Mouse (Mus musculus) retina, postnatal 1 day (tissue): ENCODE results near the gene Znrd1.
A peak's percentile ranks its signal among the peaks of the same experiment; 100 is the strongest.
"Not testable (repeated sequence)": the region's sequence is repeated elsewhere in the genome, so short reads cannot be mapped to it uniquely, and the experiment has no call there.

Experiments
- DNase-seq: peaks from one replicate; pipeline ENCODE4 v3.0.0-alpha.2; 2012

Gene Znrd1

DNA sequence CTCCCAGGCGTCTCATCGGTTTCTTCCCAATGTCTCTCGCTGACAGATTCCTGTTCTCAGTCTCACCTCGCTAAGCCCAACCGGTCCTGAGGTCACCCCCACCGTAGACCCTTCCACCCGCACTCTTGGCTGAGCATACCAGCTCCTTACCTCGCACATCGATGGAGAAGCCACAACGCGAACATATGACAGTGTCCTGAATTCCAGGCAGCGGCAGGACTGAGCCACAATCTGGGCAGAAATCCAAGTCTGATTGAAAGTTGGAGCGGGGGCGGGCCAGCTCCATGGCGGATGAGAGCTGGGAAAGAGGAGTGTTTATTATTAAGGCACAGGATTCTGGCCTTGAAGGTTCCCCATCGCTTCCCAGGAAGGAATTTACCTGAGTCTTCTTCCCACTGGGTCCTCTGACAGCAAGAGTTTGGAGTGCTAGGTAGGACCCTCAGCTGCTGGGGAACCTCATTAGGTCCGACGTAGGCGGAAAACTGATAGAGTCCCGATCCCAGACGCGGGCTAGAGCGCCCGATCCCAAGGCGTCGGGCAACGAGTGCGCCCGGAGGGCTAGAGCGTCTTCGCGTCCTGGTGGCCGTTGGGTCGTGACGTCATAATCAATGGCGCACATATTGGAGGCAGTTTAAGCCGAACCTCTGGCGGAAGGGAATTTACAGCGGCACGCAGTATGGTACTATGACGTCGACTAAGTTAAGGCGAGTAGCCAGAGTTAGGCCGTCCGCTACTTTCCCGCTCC is at the start of gene Znrd1, which contains the start of gene Znrd1as:
Gene Znrd1, minus strand, starts transcription at position 561 of the 745 bp plus-strand sequence.
Gene Znrd1as, plus strand, starts transcription at position 594 of the 745 bp plus-strand sequence.
- peak; percentile 99 for DNase-seq

- DNase-seq: no peak
Observed at GRCm38 (mm10) chr17:37003366-37003765, 45.0 kb upstream of the Znrd1 start.

GRCm38 (mm10) chr17:37002364-37003330 is 44.3 kb upstream of the Znrd1 start:
- DNase-seq: peak; percentile 76

- DNase-seq: no peak
Observed at GRCm38 (mm10) chr17:37000863-37001262, 42.5 kb upstream of the Znrd1 start, which contains the start of gene Zfp57. Gene Zfp57 (plus strand): TSS chr17:37001163.

- no peak for DNase-seq
Observed at GRCm38 (mm10) chr17:36998477-36998876, 40.1 kb upstream of the Znrd1 start.

GRCm38 (mm10) chr17:36997033-36997735 is 38.8 kb upstream of the Znrd1 start:
- peak; percentile 88 for DNase-seq

DNA sequence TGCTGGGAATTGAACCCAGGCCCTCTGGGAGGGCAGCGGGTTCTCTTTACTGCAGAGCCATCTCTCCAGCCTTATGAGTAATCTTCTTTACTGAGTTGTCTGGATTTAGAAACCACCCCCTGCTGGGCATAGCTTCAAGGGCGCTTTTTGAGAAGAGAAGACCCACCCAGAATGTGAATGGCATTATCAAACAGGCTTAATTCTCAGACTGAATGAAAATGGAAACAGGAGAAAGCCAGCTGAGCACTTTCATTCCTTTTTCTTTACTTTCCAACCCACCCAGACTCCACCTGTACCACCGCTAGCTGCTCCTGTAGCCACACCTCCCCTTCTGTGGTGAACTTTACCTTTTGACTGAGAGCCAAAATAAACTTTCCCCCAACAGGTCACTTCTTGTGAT is 37.1 kb upstream of the Znrd1 start:
- DNase-seq: no peak

GRCm38 (mm10) chr17:36994528-36994927 is 36.2 kb upstream of the Znrd1 start:
- DNase-seq: no peak

- no peak for DNase-seq
Observed at GRCm38 (mm10) chr17:36993770-36994325, 35.5 kb upstream of the Znrd1 start.

DNA sequence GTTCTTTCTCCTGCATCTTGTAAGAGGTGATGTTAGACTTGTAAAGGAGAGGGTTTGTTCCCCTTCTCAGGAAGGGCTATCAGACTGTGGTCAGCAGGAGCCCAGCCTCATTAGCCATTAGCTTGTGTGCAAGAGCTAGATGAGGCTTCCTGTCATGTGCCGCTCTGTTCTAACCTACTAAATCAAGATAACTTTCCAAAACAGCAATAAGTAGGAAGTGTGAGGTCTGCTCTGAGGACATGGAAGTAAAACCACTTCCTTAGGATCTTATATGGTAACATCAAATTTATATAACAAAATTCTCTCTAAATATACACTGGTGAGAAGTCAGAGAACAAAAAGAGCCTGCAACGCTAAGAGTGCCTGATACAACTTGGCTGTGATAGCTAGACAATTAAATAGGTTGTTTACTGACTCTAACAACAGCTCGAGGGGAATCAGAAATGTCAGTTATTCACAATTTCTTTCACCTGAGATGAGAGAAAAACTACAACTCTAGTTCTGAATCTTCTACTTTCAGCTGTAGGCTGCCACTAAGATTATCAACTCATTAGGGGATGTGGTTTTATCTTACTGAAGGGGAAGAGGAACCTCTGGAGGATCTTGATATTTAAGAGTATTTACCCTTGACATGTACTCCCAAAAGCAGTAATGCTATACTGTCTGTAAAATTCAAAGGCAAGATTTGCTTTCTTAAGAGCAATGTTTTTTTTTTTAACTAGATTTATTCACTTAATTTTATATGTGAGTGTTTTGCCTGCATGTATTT is 34.2 kb upstream of the Znrd1 start:
- no peak for DNase-seq

GRCm38 (mm10) chr17:36990630-36991029 is 32.3 kb upstream of the Znrd1 start:
- DNase-seq: not testable (repeated sequence)

DNA sequence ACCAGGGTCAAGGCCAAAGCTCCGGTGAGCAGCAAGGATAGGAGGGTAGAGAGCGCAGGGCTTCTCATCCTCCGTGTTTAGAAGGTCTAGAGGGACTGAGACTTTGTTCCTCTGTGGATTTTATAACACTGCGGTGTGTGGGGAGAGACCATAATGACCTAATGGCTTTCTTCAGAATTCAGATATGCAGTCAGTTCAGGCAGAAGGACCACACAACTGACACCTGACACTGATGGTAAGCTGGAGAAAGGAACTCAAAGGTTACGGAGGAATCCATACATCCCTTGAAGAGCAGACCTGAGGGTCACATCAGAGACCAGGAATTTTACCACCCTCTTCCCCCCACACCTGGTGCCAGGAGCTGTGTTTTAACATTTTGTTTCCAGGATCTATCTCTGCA is 31.1 kb upstream of the Znrd1 start, which contains the start of gene H2-M5:
Gene H2-M5, minus strand, starts transcription at position 101 of the 400 bp plus-strand sequence.
- no peak for DNase-seq

- DNase-seq: no peak
Observed at GRCm38 (mm10) chr17:36988475-36988874, 30.1 kb upstream of the Znrd1 start.

DNA sequence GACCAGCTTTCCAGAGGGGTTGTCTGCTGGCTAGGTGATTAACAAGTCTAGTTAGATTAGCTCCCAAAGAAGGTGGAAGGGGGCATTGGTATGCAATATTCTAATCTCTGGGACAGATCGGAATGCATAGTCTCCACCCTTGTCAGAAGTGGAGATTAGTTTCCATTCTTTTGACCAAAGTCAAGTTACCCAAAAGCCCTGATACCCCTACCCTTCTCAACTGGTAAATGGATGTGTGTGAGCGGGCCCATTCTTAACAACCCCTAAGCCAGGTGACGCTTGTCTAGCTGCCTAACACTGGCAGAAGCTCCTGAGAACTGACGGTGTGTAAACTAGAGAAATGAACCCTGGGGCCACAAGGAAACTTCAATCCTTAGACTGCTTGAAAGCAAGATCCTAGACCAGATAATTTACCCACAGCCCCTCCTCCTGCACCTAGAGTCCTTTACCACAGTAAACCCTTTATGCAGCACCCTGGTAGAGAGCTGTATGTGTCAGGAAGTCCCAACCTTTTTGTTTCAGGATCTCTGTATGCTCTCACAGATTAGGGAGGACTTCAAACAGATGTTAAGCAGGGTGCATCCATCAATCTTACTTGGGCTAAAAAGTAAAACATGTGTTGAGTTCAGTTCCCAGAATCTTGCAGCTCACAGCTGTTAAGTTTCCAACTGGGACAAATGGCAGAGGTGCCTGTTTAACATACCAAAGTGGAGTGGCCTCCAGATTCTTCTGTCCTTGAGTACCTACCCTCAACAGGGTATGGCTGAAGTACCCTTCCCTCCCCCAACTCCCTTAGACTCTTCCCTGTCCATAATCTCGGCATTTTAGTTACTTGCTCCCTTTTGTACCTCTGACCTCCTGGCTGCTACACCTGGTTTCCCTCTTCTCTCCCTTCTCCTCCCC is 24.1 kb upstream of the Znrd1 start:
- DNase-seq: no peak

DNA sequence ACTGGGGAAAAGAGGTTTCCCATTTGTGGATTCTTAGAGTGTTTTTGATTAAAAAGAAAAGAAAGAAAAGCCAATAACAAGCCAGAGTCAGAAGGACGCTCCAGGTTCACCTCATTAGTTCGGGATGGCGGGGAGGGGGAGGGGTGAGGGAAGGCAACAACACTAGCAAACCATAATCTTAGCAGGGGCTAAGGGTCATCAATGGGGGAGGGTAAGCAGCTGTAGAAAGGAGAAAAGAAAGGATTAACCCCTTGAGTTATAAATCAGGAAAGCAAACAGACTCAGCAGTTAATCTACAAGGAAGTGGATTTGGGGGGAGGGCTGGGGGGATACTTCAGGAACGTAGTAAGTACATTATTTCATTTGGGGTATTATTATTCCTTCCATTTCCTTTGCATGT is 23.5 kb upstream of the Znrd1 start:
- DNase-seq: peak; percentile 39

GRCm38 (mm10) chr17:36981221-36981813 is 23.0 kb upstream of the Znrd1 start, which contains the start of gene 2410137M14Rik:
Gene 2410137M14Rik (minus strand): TSS chr17:36981237.
- no peak for DNase-seq

DNA sequence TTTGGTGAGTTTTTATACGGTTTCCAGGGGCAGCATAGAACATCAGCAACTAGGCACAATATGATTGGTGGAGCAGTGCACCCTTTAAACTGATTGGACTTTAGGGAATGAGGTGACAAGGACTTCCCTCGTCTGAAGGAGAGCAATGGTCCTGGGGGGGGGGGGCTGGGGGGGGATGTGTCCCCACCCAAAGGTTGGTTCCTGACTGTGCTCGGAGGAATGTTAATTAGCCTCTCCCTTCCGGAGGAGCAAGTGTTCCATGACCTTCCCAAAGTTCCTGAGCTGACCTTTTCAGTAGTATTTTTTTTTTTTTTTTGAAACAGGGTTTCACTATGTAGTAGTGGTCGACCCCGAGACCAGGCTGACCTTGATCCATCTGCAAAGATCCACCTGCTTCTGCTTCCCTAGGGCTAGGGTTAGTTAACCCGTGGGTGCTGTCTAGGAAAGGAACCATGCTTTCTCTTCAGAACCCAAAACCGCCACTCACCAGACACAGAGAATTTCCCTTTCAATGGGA is 15.0 kb upstream of the Znrd1 start:
- DNase-seq: no peak

GRCm38 (mm10) chr17:36972791-36973190 is 14.4 kb upstream of the Znrd1 start:
- no peak for DNase-seq

DNA sequence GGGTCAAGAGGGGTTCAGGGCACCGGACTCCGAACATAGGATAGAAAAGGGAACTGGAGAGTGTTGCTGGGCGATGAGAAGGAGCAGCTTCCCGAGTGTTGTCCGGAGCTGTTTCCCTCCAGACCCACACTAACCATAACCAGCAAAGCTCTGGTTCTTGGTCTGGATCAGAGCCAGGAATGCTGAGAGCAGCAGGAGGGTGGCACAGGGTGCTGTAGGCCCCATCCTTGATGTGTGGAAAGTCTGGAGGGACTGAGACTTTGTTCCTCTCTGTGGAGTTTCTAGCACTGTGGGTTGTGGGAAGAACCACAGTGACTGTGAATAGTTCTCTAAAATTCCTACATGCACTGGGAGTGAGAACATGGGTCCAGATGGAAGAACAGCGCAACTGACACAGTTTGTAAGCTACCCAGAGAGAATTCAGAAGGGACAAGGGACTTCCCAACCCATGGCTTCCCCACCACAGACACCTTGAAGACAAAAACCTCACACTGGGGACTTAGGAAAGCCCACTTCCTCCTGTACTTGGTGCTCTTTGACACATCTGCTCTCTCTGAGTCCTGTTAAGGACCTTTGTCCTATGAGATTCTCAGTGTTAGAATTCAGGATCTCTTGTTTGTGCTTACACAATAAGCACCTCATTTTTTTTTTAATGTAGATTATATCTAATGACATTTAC is 13.0 kb upstream of the Znrd1 start:
- DNase-seq: no peak
